Mouse (Mus musculus) liver, postnatal 0 days (tissue): Measurements from ENCODE around the gene Ahdc1.

Experiments used
- CTCF ChIP-seq: sonication (generic); IDR thresholded peaks from 2 replicates; pipeline ENCODE4 v1.5.1; 2016; ENCODE audit warnings: antibody characterized with exemption, low read depth
- EP300 ChIP-seq: IDR thresholded peaks from 2 replicates; pipeline ENCODE4 v1.6.1; 2016; ENCODE audit warnings: antibody characterized with exemption, low read depth, mild to moderate bottlenecking

GRCm38 (mm10) chr4:133078947-133079346 lies 67.9 kb downstream of the Ahdc1 start:
- TF ChIP-seq CTCF: no peak
- no peak for TF ChIP-seq EP300
